Mouse (Mus musculus) layer of hippocampus, adult 18-20 months (tissue): Measurements from ENCODE around the gene Fubp1. TPM values are rescaled to one million over a fixed set of nuclear protein-coding genes. Genes with fewer than 3 reads are reported as not detected.

Experiments used
- DNase-seq, 2 experiments: peaks; one replicate each; pipeline ENCODE4 v3.0.0; 2022; ENCODE audit warnings: low spot score in 2 of 2
- total RNA-seq, 2 experiments: library from RNA; stranded (reverse); gene quantifications; 2 replicates each; pipeline ENCODE4 v1.2.3; 2021

Gene Fubp1
- total RNA-seq, 2 experiments from 2014 or later = 111 to 115 TPM

GRCm38 (mm10) chr3:152272974-152273685 lies 62.9 kb downstream of the Fubp1 start:
- no peak for DNase-seq

GRCm38 (mm10) chr3:152275008-152275407 lies 64.8 kb downstream of the Fubp1 start:
- DNase-seq = no peak

GRCm38 (mm10) chr3:152276935-152277334 lies 66.7 kb downstream of the Fubp1 start:
- DNase-seq = no peak

- DNase-seq = no peak
Observed at GRCm38 (mm10) chr3:152277912-152278311, 67.7 kb downstream of the Fubp1 start.

- DNase-seq = no peak
Observed at GRCm38 (mm10) chr3:152278431-152278830, 68.2 kb downstream of the Fubp1 start.

GRCm38 (mm10) chr3:152282126-152282525 lies 71.9 kb downstream of the Fubp1 start:
- DNase-seq = no peak

GRCm38 (mm10) chr3:152284306-152284705 lies 74.1 kb downstream of the Fubp1 start:
- DNase-seq = no peak

- DNase-seq = no peak
Observed at GRCm38 (mm10) chr3:152284759-152285158, 74.5 kb downstream of the Fubp1 start.

Other genes starting within 250 kb of the Fubp1 start
- gene Gipc2, start 44.2 kb upstream of the Fubp1 start, total RNA-seq = 1 to 10 TPM; 1.1 to 1.4 TPM
- 10 to 100 TPM; 68.7 to 75.7 TPM for gene Dnajb4, start 120 bp upstream of the Fubp1 start, total RNA-seq
- 1 to 10 TPM; 1.3 to 1.7 TPM for gene Nexn, start 55.9 kb downstream of the Fubp1 start, total RNA-seq
- gene Miga1, start 130.0 kb downstream of the Fubp1 start, total RNA-seq = 10 to 100 TPM; 73.9 to 74.1 TPM
- gene Usp33, start 136.1 kb downstream of the Fubp1 start, total RNA-seq = 100 to 1,000 TPM; 118 to 120 TPM
- gene Zzz3, start 185.1 kb downstream of the Fubp1 start, total RNA-seq = 10 to 100 TPM; 45.4 to 47.1 TPM